Mouse (Mus musculus) common myeloid progenitor, adult 5-6 weeks (primary cell): ENCODE data around the gene Msmp. TPM values are rescaled to one million over a fixed set of nuclear protein-coding genes. Genes with fewer than 3 reads are reported as not detected.

Experiments used
- ATAC-seq: replicated peaks from 2 replicates; pipeline ENCODE4 v1.8.0; 2016; ENCODE audit warnings: low read depth, mild to moderate bottlenecking, moderate TSS enrichment, inconsistent platforms; ENCODE audit not compliant: poor library complexity, severe bottlenecking
- total RNA-seq: library from RNA; stranded (forward); fragments of 200-1000, 187-1606 nt; gene quantifications from 2 replicates; pipeline ENCODE4 v1.2.3, GENCODE M21; 2017

The Msmp gene
- total RNA-seq: not detected in 2 replicates

- ATAC-seq: no peak
These were observed at the start of gene Msmp for GRCm38 (mm10) chr4:43584444-43585416. Msmp (minus strand) TSS chr4:43584494.

GRCm38 (mm10) chr4:43633736-43634135 lies 49.4 kb upstream of the Msmp start:
- no peak for ATAC-seq

- no peak for ATAC-seq
These were observed 49.0 kb upstream of the Msmp start for GRCm38 (mm10) chr4:43633296-43633695.

GRCm38 (mm10) chr4:43631956-43632920 lies 47.9 kb upstream of the Msmp start:
- ATAC-seq: no peak

- ATAC-seq: 0 out of 2 replicates have a peak, but pooled peaks have one; percentile 17
These were observed 47.0 kb upstream of the Msmp start, which contains the start of gene Npr2 for GRCm38 (mm10) chr4:43631046-43631955. Npr2 (plus strand) TSS chr4:43631935.

- ATAC-seq: no peak
These were observed 46.4 kb upstream of the Msmp start for GRCm38 (mm10) chr4:43630671-43631045.

GRCm38 (mm10) chr4:43630030-43630581 lies 45.8 kb upstream of the Msmp start:
- ATAC-seq: peak; percentile 84

- no peak for ATAC-seq
These were observed 45.0 kb upstream of the Msmp start for GRCm38 (mm10) chr4:43629106-43629817.

GRCm38 (mm10) chr4:43620146-43620778 lies 36.0 kb upstream of the Msmp start:
- ATAC-seq: no peak

GRCm38 (mm10) chr4:43613060-43613730 lies 28.9 kb upstream of the Msmp start:
- peak; percentile 92 for ATAC-seq

- ATAC-seq: peak; percentile 92
These were observed 28.2 kb upstream of the Msmp start for GRCm38 (mm10) chr4:43612534-43612933.

- peak; percentile 92 for ATAC-seq
These were observed 20.7 kb upstream of the Msmp start for GRCm38 (mm10) chr4:43604751-43605685.

- no peak for ATAC-seq
These were observed 19.8 kb upstream of the Msmp start for GRCm38 (mm10) chr4:43604099-43604498.

GRCm38 (mm10) chr4:43600195-43600934 lies 16.1 kb upstream of the Msmp start:
- ATAC-seq: no peak

GRCm38 (mm10) chr4:43598650-43599380 lies 14.5 kb upstream of the Msmp start:
- no peak for ATAC-seq
